Mouse (Mus musculus) forebrain, embryonic 15.5 days (tissue): ENCODE data around the gene Zdhhc7. TPM values are rescaled to one million over a fixed set of nuclear protein-coding genes. Genes with fewer than 3 reads are reported as not detected.

Source experiments
- ATAC-seq: fragments of 200-750 bp; cut with Nextera tagmentation; replicated peaks from 2 replicates; pipeline ENCODE4 v1.8.0; 2017; ENCODE audit warnings: mild to moderate bottlenecking, moderate TSS enrichment, moderate library complexity
- H3K27ac ChIP-seq: fragments of 300-500 bp; sonication (generic); replicated peaks from 2 replicates; pipeline ENCODE4 v1.5.1; 2015; ENCODE audit warnings: mild to moderate bottlenecking, inconsistent platforms
- H3K27me3 ChIP-seq: fragments of 300-500 bp; sonication (generic); 2 replicates; pipeline ENCODE4 v1.6.1; 2015; ENCODE audit warnings: inconsistent platforms
- H3K36me3 ChIP-seq: fragments of 300-500 bp; sonication (generic); 2 replicates; pipeline ENCODE4 v1.6.1; 2015; ENCODE audit warnings: mild to moderate bottlenecking, inconsistent platforms
- H3K4me1 ChIP-seq: fragments of 300-500 bp; sonication (generic); 2 replicates; pipeline ENCODE4 v1.6.1; 2015; ENCODE audit warnings: inconsistent platforms
- H3K4me2 ChIP-seq: fragments of 300-500 bp; sonication (generic); replicated peaks from 2 replicates; pipeline ENCODE4 v1.6.1; 2015; ENCODE audit warnings: mild to moderate bottlenecking, inconsistent platforms
- H3K4me3 ChIP-seq: fragments of 300-500 bp; sonication (generic); 2 replicates; pipeline ENCODE4 v1.5.1; 2015; ENCODE audit warnings: mild to moderate bottlenecking, inconsistent platforms
- H3K9ac ChIP-seq: fragments of 300-500 bp; sonication (generic); replicated peaks from 2 replicates; pipeline ENCODE4 v1.6.1; 2015; ENCODE audit warnings: mild to moderate bottlenecking, inconsistent platforms
- H3K9me3 ChIP-seq: fragments of 300-500 bp; sonication (generic); 2 replicates; pipeline ENCODE4 v1.6.1; 2016; ENCODE audit warnings: inconsistent platforms
- WGBS: fragments of 180-500 bp; shearing (Covaris S2); methylation state at CpG from one replicate; pipeline ENCODE4 v1.1.7; 2015; ENCODE audit warnings: mixed read lengths; 5-methylcytosine and 5-hydroxymethylcytosine counted together
- polyA plus RNA-seq: library from polyadenylated mRNA; unstranded; fragments of >200 nt; fragmentation: Nextera tagmentation; extraction: Ambion mirVana; gene quantifications from 2 replicates; pipeline ENCODE4 v1.2.1, GENCODE M21; 2015

Gene Zdhhc7
- polyA plus RNA-seq, 1 experiment from 2014 or later: 34.5 TPM

GRCm38 (mm10) chr8:120040861-120041260, 60.4 kb downstream of the Zdhhc7 start:
- Histone ChIP-seq H3K36me3 (no peaks in the 10 kb centered on the region), H3K4me1 (peaks cover under 1% of the 10 kb centered on the region), H3K27me3 (no peaks in the 10 kb centered on the region), H3K4me3 (no peak overlapping the region), H3K9me3 (no peaks in the 10 kb centered on the region), H3K9ac (no peak overlapping the region), H3K27ac (no peak overlapping the region), H3K4me2 (no peak overlapping the region)
- ATAC-seq: no peak
- 72% methylated on average over 1 of the region's 1 CpGs for WGBS

DNA sequence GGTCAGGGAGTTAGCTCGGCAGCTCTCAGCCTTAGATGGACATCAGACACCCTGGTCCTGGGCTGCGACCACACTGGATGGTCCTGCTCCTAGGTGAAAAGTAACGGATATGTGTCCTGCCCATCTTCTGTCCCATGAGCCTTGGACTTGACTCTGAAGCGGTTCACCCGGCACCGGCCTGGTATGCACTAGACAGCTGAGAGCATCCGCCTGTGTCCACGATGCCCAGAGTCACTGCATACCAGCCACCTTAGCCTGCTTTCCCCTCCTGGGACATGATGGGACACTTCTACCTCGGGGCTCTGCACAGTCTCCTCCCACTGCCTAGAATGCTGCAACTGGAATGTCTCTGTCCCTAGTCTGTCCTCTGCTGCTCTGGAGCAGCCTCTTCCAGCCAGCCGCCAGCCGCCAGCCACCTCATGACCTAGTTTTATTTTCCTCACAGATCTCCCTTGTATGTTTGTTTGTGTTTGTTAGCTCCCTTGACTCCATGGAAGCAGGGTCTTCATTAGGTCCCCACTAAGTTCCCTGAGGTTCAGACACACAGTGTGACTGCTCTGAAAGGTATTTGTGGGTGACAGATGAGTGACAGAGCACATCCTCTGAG, 61.9 kb downstream of the Zdhhc7 start:
- H3K4me3 ChIP-seq: no peak overlapping the region
- 89% methylated on average over 11 of the region's 11 CpGs for WGBS
- no peaks in the 10 kb centered on the region for H3K4me1 ChIP-seq
- no peak overlapping the region for H3K27ac ChIP-seq
- no peaks in the 10 kb centered on the region for H3K27me3 ChIP-seq
- no peak for ATAC-seq
- no peak overlapping the region for H3K9ac ChIP-seq
- no peaks in the 10 kb centered on the region for H3K9me3 ChIP-seq
- H3K4me2 ChIP-seq: no peak overlapping the region
- no peaks in the 10 kb centered on the region for H3K36me3 ChIP-seq

DNA sequence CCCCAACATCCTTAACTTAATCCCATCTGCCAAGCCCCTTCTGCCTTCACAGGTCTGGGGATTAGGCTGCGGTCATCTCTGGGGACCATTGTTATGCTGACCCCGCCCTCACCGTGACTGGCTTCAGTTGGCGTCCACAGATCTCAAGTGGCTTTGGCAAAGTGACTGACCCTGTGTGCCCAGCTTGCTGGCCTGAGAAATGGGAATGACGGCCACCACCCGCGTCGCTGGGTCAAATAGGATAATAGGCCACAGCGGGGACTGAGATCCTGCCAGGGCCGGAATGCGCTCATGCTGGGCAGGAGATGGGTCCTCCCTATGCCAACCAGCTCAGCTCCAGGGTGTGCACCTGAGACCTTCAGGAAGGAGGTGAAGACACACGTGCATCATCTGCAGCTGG, 62.5 kb downstream of the Zdhhc7 start:
- WGBS: 90% methylated on average over 12 of the region's 12 CpGs

DNA sequence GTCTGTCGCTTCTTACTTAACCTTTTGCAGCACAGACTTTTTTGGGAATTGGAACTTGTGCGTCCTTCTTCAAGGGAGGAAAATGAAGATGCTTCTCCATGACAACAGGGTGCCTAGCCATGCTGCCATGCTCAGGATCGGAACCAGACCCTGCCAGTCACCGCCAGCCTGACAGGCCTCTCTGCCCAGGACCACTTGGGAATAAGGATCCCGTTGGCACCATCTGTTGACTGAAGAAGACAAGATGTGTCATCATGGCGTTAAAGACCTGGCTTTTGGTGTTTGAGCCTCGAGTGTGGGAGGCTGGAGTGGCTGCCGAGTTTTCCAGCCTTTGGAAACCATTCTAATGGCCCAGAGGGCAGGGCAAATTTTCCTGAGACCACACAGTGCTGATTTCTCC, 63.7 kb downstream of the Zdhhc7 start:
- no peaks in the 10 kb centered on the region for H3K4me1 ChIP-seq
- no peaks in the 10 kb centered on the region for H3K36me3 ChIP-seq
- no peak overlapping the region for H3K4me3 ChIP-seq
- no peak overlapping the region for H3K27ac ChIP-seq
- no peak overlapping the region for H3K4me2 ChIP-seq
- no peak overlapping the region for H3K9ac ChIP-seq
- no peaks in the 10 kb centered on the region for H3K9me3 ChIP-seq
- H3K27me3 ChIP-seq: no peaks in the 10 kb centered on the region
- no peak for ATAC-seq
- 84% methylated on average over 8 of the region's 8 CpGs for WGBS

More for the DNA sequence above, 62.5 kb downstream of the Zdhhc7 start:
- Histone ChIP-seq H3K9ac (no peak overlapping the region), H3K4me3 (no peak overlapping the region), H3K9me3 (no peaks in the 10 kb centered on the region), H3K27me3 (no peaks in the 10 kb centered on the region), H3K27ac (no peak overlapping the region), H3K4me2 (no peak overlapping the region), H3K36me3 (no peaks in the 10 kb centered on the region), H3K4me1 (no peaks in the 10 kb centered on the region)
- ATAC-seq: no peak

- H3K4me2 ChIP-seq: no peak overlapping the region
- no peaks in the 10 kb centered on the region for H3K36me3 ChIP-seq
- H3K9me3 ChIP-seq: no peaks in the 10 kb centered on the region
- WGBS: 87% methylated on average over 15 of the region's 15 CpGs
- H3K27ac ChIP-seq: no peak overlapping the region
- H3K9ac ChIP-seq: no peak overlapping the region
- no peaks in the 10 kb centered on the region for H3K4me1 ChIP-seq
- H3K27me3 ChIP-seq: no peaks in the 10 kb centered on the region
- ATAC-seq: no peak
- no peak overlapping the region for H3K4me3 ChIP-seq
Measured at GRCm38 (mm10) chr8:120037199-120037598, 64.1 kb downstream of the Zdhhc7 start.

GRCm38 (mm10) chr8:120036578-120036977, 64.7 kb downstream of the Zdhhc7 start:
- ATAC-seq: no peak
- no peak overlapping the region for H3K4me3 ChIP-seq
- no peak overlapping the region for H3K4me2 ChIP-seq
- no peak overlapping the region for H3K27ac ChIP-seq
- 82% methylated on average over 4 of the region's 4 CpGs for WGBS
- no peaks in the 10 kb centered on the region for H3K36me3 ChIP-seq
- H3K27me3 ChIP-seq: no peaks in the 10 kb centered on the region
- no peak overlapping the region for H3K9ac ChIP-seq
- H3K4me1 ChIP-seq: no peaks in the 10 kb centered on the region
- H3K9me3 ChIP-seq: no peaks in the 10 kb centered on the region

DNA sequence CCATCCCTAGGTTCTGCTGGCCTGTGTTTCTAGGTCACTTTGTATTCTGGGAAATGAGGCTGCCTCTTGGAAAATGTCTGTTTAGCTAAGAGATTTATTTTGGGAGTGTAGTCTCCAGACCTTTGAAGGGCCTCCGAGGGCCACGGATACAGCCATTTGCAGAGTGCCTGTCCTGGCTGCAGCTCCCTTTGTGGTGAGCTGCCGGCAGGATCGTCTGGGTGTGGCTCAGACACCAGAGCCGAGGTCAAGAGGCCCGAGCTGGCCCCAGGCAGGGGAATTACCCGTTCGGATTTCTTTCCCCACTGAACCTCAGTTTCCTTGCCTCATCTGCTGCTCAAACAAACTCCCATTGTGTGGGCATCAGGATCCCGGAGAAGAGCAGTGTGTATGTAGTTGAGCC, 65.2 kb downstream of the Zdhhc7 start:
- no peak for ATAC-seq
- H3K9me3 ChIP-seq: no peaks in the 10 kb centered on the region
- WGBS: 46% methylated on average over 9 of the region's 9 CpGs

GRCm38 (mm10) chr8:120034471-120034870, 66.8 kb downstream of the Zdhhc7 start:
- no peaks in the 10 kb centered on the region for H3K4me1 ChIP-seq
- H3K9ac ChIP-seq: no peak overlapping the region
- no peak overlapping the region for H3K4me2 ChIP-seq
- H3K36me3 ChIP-seq: no peaks in the 10 kb centered on the region
- no peaks in the 10 kb centered on the region for H3K27me3 ChIP-seq
- WGBS: 30% methylated on average over 6 of the region's 6 CpGs
- H3K4me3 ChIP-seq: no peak overlapping the region
- no peaks in the 10 kb centered on the region for H3K9me3 ChIP-seq
- H3K27ac ChIP-seq: no peak overlapping the region
- ATAC-seq: no peak

More for the DNA sequence above, 65.2 kb downstream of the Zdhhc7 start:
- Histone ChIP-seq H3K4me3 (no peak overlapping the region), H3K36me3 (no peaks in the 10 kb centered on the region), H3K4me1 (no peaks in the 10 kb centered on the region), H3K27ac (no peak overlapping the region), H3K4me2 (no peak overlapping the region), H3K27me3 (no peaks in the 10 kb centered on the region), H3K9ac (no peak overlapping the region)

GRCm38 (mm10) chr8:120032549-120033208, 68.6 kb downstream of the Zdhhc7 start:
- Histone ChIP-seq H3K4me2 (no peak overlapping the region), H3K27ac (no peak overlapping the region), H3K4me1 (no peaks in the 10 kb centered on the region), H3K36me3 (no peaks in the 10 kb centered on the region), H3K9ac (no peak overlapping the region), H3K4me3 (no peak overlapping the region), H3K27me3 (no peaks in the 10 kb centered on the region), H3K9me3 (no peaks in the 10 kb centered on the region)
- 81% methylated on average over 5 of the region's 5 CpGs for WGBS
- no peak for ATAC-seq

Other genes with a start within 250 kb of the Zdhhc7 start
- 15.3 and 15.4 TPM in 2 replicates for gene Klhl36, start 239.2 kb downstream of the Zdhhc7 start, polyA plus RNA-seq
- gene Usp10, start 191.1 kb downstream of the Zdhhc7 start, polyA plus RNA-seq: 143 and 149 TPM in 2 replicates
- gene Gm20388, start 190.6 kb downstream of the Zdhhc7 start, polyA plus RNA-seq: not detected in 2 replicates
- 1.1 and 1.2 TPM in 2 replicates for gene Crispld2, start 109.0 kb downstream of the Zdhhc7 start, polyA plus RNA-seq
- 23.1 and 30.0 TPM in 2 replicates for gene 6430548M08Rik, start 12.7 kb upstream of the Zdhhc7 start, polyA plus RNA-seq
- gene Fam92b, start 76.0 kb upstream of the Zdhhc7 start, polyA plus RNA-seq: 0.88 and 1.2 TPM in 2 replicates
- 31.3 and 32.7 TPM in 2 replicates for gene Gse1, start 127.0 kb upstream of the Zdhhc7 start, polyA plus RNA-seq